Mouse (Mus musculus) lung, postnatal 14 days (tissue): ENCODE measurements around the gene Snx33.

Source experiments
- DNase-seq: peaks from one replicate; pipeline ENCODE4 v3.0.0; 2021

Gene Snx33

DNA sequence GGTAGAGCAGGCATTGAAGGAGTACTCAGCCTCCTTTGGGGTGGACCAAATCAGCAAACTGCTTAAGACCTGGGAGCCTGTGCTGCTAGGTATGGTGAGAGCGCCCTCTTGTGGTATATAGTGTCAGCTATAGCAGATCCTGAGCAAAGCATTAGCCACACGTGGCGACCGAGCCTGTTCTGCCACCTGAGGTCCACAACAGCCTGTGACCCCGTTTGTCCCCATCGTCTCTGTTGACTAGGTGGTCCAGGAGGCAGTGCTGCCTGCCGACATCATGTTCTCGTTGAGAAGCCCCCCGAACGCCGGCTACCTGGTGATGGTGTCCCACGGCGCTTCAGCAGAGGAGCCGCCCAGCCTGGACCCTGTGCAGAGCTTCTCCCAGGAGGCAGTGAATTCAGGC, 38.4 kb downstream of the Snx33 start:
- peak; percentile 84 for DNase-seq

DNA sequence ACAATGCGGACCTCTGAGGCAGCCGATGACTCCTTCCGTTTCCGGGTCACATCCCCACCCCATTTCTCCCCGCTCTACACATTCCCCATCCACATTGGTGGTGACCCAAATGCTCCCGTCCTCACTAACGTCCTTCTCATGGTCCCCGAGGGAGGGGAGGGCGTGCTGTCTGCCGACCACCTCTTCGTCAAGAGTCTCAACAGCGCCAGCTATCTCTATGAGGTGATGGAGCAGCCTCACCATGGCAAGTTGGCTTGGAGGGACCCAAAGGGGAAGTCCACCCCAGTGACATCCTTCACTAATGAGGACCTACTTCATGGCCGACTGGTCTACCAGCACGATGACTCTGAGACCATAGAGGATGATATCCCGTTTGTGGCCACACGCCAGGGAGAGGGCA, 40.6 kb downstream of the Snx33 start:
- DNase-seq: no peak

DNA sequence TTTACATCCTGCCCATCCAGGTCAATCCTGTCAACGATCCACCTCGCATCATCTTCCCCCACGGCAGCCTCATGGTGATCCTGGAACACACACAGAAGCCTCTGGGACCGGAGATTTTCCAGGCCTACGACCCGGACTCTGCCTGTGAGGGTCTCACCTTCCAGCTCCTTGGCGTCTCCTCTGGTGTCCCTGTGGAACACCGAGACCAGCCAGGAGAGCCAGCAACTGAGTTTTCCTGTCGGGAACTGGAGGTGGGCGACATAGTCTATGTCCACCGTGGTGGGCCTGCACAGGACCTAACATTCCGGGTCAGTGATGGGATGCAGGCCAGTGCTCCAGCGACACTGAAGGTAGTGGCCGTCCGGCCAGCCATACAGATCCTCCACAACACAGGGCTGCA, 41.6 kb downstream of the Snx33 start:
- no peak for DNase-seq

DNA sequence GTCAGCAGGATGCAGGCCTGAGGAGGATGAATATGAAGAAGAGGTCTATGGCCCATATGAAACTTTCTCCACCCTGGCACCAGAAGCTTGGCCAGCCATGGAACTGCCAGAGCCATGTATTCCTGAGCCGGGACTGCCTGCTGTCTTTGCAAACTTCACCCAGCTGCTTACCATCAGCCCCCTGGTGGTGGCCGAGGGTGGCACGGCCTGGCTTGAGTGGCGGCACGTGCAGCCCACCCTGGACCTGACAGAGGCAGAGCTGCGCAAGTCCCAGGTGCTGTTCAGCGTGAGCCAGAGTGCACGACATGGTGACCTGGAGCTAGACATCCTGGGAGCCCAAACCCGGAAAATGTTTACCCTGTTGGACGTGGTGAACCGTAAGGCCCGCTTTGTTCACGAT, 42.1 kb downstream of the Snx33 start:
- DNase-seq: no peak

DNA sequence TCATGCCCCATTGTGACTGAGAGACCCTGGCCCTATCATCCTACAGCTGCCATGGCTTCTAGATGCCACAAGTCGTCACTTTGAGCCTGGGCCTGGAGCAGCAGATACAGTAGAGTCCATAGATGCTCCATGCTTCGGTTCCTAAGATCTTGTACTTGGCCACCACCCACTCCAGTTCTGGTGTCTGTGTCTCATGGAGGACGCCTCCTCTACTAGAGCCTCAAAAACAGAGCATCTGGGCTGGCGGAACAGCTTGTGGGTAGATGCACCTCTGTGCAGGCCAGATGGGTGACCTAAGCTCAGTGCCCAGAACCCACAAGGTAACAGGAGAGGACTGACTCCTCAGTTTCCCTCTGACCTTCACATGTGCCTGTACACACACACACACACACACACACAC, 43.8 kb downstream of the Snx33 start:
- no peak for DNase-seq

DNA sequence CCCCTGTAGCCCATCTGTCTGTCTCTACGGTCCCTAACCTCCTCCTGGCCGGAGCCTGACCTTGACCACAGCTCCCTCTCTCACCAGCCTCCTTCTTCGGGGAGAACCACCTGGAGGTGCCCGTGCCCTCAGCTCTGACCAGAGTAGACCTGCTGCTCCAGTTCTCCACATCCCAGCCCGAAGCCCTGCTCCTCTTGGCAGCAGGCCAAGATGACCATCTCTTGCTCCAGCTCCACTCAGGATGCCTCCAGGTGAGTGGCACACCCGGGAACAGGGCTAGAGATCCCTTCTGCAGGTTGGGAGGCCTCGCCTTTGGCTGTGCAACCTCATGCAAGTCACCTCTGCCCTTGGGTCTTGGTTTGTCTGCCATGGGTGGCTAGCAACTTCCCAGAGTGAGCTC, 44.7 kb downstream of the Snx33 start:
- no peak for DNase-seq

DNA sequence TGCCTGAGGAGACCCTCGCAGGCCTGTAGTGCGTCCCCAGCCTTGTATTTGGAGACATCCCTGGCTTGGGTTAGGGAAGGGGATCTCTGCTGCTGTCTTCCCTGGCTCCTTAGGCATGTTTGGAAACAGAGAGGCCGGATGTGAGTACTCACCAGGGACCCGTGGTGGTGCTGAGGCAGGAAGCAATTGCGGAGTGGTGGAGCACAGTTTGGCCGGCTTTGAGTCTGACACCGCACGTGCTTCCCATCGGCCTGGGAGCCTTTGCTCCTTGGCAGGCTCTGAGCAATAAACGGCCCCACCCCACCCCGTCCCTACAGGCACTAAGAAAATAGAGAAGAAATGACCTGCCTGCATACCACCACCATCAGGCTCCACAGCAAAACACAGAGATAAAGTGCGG, 45.4 kb downstream of the Snx33 start:
- no peak for DNase-seq

DNA sequence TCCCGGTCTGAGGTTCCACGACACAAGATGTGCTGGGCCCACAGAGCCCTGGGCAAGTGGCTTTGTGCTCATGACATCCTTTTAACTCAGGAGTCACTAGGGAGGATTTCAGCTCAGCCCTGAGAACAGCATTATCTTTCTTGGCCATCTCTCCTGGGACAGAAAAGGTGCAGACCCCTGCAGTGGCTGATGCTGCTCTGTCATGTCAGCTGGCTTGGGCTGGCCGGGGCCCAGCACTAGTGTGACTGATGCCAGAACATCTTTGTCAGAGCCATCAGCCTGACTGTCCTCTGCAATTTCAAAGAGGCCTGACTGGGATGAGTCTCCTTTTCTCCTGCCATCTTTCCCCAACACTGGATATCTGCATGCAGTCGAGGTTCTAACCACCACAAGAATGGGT, 45.9 kb downstream of the Snx33 start:
- DNase-seq: no peak

DNA sequence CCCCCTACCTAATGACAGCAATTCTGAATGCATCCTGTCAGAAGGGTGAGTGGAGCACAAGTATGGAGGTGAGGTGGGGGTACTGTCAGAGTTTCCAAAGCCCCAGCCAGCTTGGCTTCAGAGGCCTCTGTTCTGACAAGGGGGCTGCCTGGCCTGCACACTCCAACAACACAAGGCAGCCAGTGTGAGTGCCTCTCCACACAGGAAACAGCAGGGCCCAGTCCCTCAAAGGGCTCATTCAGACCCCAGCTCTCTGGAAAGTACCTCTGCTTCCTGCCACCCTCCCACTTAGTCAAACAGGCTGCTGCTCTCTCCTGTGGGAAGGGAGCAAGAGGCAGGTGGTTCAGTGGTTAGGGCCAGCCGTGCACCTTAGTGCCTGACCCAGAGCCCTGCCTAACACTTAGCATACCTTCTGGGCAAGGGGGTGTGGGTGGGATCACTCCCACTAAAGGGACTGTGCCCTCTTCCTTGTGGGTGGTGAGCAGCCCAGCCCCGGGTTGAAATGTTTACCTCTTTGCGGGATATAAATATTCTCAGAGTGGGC, 46.6 kb downstream of the Snx33 start:
- no peak for DNase-seq

DNA sequence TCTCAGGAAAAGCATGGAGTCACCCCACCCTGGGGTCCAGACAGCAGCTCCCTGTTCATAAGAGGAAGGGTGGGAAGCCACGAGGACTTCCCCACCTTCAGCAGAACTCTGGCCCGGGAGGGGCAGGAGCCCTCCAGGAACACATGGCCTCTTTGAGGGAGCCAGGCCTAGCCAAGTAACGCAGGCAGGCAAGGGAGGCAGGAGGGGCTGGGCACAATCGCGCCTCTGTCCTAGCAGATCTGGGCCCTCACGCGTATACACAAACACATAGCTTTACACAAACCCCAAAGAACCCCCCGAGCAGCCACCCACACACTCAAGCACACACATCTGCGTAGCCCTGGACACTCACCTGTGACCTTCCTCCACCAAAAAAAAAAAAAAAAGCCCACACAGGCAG, 47.4 kb downstream of the Snx33 start:
- no peak for DNase-seq

DNA sequence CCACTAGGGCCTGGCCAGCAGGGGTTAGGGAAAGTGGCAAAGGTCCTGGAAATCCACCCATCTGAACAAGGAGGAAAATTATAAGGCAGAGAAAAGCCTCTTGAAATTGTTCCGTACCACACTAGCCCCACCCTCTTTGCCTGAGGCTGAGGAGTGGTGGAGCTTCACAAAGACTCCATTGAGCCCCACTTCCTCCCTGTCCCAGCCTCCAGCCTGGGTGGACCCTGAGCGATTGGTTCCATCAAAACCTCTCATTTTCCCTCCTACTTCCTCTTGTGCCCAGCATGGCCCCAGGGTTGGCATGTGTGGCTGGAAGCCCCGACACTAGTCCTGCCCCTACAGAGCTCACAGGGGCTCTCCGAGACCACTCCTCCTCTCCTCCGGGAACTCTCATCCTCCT, 50.9 kb downstream of the Snx33 start:
- DNase-seq: no peak

DNA sequence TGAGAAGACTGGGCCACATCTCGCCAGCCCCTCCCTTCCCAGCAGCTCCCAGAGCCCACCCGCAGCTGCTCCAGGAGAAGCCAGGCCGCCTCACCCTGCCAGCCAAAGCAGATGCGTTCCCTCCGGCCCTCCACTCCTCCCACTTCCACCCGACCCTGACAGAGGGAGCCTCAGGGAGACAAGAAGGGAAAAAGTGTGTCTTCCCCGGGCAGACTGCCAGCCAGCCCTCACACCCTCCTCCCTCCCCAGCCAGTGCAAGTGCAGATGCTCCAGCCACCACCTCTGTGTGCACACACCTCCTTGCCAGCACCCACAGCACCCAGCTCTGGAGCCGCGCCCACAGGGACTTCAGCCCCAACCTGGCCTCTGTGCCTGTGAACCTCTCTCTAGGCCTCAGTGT, 51.4 kb downstream of the Snx33 start:
- DNase-seq: peak; percentile 45

DNA sequence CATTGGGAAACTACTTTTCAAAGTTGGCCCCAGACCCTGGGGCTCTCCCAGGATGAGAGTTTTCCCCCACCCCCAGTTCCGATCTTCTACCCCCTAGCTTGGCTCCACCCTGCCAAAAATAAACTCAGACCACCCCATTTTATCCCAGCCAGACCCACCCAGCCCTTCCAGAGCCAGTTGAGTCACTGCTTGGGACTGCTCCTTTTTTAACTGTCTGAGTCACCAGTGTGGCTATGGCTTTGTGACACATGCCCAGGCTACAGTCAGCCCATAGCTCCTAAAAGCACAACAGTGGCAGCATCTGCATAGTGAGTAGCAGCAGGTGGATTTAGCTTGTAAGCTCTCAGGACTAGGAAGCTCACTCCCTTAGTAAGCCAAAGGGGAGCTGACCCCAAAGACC, 55.1 kb downstream of the Snx33 start:
- DNase-seq: no peak

DNA sequence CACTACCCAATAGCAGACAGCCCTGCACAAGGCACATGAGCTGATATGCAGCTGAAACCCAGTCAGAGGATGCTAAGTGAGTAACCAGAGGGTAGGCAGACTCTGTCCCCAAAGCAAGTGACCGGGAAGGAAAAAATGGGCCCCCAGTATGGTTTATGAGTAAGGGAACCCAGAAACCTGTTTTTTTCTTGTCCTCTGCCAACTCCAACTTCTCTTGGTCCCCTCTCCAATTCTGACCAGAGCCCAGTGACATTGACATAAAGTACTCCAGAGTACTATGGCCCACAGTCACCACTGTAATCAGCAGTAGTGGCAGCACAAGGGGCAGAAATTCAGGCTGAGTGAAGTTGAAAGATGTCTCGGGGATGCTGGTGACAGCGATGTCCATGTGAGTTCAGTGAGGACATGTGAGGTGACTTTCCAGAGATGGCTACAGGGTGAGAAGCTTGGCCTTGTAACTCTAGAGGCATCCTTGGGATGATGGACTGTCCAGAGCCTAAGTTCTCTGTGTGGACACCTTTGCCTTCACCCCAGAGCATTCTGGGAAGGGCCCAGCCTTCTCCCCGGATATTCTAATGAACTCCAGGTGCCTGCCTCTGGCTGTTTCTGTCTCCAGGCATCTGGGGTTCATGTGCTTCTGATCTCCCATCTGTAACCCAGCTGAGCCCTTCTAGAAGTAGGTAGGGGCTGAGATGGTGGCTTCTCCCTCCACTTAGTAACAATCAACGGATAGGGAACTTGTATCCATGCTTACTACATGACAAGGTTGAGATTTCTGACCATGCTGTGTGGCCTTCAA, 55.9 kb downstream of the Snx33 start:
- DNase-seq: no peak

DNA sequence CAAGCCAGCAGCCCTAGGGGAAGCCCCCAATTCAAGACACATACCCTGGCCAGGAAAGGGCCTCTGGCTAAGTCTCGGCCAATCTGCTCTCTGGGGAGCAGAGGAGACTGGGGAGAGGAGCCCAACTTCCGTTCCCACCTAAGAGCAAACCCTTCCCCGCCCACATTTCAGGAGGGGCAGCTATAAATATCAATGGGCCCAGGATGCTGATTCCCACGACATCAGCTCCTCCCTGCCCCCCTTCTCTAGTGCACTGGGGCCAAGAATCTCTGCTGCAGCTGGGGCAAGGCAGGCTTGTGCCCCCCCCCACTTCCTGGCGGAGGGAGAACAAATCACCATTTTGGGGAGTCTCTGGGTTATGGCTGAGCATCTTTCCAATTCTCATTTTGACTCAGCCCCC, 57.0 kb downstream of the Snx33 start:
- DNase-seq: peak; percentile 52

DNA sequence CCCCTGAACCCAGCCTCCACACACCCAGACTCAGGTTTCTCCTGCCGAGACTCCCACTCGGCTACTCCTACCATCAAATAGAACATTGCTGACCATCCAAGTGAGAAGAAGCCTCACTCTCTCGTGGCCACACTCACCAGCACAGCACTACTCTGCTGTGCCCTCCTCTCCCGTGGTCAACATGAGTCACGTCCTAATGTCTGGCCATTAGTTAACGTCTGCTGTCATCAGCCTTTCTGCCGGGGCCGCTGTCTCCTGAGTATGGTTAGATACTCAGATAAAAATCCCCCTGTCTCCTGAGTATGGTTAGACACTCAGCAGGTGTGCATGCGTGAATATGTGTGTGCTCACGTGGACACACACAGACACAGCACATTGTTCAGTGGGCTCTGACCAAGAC, 57.4 kb downstream of the Snx33 start:
- no peak for DNase-seq

DNA sequence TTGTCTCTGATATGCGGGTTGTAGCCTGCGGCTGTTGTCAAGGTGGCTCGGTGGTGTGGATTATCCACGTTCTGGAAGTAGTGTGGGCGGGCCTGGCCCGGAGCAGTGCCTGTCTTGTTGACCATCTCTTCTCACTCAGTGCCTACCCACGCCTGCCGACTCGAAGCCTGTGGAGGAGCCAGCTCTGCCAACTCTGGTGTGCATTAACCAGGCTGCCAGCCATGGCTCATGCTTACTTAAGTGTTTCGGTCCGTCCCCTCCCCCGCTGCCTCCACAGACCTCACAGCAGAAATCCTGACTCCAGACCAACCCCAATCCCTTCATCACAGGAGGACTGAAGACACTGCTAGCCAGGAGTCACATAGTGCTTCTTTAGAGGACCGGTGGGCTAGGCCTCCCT, 58.6 kb downstream of the Snx33 start:
- DNase-seq: no peak

DNA sequence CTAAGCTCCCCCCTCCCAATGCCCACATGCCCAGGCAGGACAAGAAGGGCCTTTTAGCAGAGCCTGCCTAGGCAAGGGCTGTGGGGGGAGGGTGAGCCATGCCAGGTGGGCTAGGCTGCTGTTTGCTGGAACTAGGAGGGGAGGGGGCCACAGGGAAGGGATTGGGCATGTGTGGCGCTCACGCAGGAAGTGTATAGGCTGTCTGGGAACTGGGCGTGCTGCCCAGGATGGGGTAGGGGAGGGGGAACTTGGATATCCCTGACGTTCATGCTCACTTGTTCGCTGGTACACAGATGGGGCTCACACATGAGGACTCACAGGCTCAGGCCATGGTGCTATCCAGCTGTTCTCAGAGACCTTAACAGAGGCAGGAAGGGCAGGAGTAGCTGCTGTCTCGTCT, 59.9 kb downstream of the Snx33 start:
- DNase-seq: peak; percentile 61
